Mouse (Mus musculus) yolk sac, embryonic 10.5 days (tissue): ENCODE data around the gene Serpinf2.
"Not testable (repeated sequence)": the region's sequence is repeated elsewhere in the genome, so short reads cannot be mapped to it uniquely, and the experiment has no call there.

Source experiments
- DNase-seq: peaks from one replicate; pipeline ENCODE4 v3.0.0-alpha.2; 2017; ENCODE audit warnings: low spot score

Serpinf2 gene

DNA sequence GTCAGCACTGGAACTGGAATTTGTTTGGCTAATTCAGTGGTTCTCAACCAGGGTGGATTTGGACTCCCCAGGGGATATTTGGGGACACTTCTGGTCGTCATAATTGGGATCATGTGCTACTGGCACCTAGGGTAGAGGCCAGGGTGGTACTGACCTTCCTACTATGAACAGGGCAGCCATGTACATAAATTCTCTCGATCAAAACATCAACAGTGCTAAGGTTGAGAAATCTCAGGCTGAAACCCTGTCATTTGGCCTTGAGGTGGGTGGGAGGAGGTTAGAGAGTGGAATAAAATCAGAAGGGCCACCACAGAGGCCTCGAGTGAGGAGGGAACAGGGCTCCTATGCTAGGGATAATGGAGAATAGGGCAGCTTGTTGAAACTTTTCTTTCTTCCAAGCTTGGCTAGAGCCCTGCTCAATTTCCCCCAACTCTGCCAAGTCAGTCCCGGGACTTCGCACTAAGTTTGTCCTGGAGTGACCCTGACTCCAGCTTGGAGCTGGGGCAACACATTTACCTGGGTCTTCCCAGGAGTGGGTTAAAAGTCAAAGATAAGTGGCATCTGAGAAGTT is 19.8 kb upstream of the Serpinf2 start:
- DNase-seq, result no peak

DNA sequence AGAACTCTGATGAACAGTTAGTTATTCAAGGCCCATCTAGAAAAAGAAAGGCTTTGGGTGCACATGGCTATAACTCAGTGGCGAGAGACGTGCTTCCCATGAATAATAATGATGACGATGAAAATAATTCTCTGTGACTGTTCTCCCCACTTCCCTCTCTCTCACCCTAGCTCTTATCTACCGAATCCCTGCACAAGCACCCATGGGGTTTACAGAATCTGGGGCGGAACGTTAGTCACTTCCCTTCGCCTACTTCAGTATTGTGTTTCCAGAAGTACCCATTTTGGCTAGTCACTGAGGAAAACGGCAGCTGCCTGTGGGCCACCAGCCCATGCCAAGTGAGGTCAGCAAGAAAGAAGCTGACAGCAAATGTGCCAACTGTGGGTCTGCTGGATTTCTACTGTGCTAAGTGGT is 19.2 kb upstream of the Serpinf2 start:
- no peak for DNase-seq

DNA sequence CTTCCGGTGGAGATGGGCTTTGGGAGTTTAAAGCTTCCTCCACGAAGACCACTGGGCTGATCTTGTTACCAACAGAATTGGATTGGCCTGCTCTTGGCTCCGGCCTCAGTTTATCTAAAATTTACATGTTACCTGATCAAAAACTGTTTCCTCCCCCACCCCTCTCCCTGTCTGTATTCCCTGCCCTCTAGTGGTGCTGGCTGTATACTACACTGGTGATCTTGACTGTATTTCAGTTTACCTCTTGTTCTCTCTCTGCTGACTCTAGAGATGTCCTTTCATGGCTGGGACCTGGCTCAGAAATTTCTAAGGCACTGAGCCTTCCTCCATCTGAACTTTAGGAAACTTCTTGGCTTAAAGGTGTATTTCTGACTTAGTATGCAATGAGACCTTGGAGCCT is 18.8 kb upstream of the Serpinf2 start:
- DNase-seq, result no peak

DNA sequence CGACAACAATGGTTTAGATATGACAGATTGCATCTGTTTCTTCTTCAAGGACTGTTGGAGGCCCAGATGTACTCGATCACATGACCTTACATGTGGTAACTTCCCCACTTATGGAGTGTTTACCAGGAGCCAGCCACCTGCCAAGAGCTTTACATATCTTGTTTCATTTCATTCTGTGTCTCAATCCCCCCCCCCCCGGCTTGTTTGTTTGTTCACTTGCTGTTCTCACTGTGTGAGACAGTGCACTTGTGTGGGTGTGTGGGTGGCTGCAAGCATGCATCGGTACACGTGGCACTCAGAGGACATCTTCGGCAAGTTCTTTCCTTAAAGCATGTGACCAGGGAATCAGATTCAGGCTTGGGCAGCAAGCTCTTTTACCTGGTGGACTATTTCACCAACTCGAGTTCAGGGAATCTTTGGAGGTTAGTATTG is 17.1 kb upstream of the Serpinf2 start:
- DNase-seq, result no peak

DNA sequence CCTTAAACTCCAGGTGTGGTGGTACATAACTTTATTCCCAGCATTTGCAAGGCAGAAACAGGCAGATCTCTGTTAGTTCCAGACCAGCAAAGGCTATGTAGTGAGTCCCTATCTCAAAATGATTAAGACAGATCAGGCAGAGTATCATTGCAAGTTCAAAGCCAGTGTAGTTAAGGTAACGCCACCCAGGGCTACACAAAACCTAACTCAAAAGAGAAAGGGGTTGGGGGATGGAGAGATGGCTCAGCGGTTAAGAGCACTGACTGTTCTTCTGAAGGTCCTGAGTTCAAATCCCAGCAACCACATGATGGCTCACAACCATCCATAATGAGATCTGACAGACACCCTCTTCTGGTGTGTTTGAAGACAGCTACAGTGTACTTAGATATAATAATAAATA is 16.6 kb upstream of the Serpinf2 start:
- DNase-seq, result not testable (repeated sequence)

DNA sequence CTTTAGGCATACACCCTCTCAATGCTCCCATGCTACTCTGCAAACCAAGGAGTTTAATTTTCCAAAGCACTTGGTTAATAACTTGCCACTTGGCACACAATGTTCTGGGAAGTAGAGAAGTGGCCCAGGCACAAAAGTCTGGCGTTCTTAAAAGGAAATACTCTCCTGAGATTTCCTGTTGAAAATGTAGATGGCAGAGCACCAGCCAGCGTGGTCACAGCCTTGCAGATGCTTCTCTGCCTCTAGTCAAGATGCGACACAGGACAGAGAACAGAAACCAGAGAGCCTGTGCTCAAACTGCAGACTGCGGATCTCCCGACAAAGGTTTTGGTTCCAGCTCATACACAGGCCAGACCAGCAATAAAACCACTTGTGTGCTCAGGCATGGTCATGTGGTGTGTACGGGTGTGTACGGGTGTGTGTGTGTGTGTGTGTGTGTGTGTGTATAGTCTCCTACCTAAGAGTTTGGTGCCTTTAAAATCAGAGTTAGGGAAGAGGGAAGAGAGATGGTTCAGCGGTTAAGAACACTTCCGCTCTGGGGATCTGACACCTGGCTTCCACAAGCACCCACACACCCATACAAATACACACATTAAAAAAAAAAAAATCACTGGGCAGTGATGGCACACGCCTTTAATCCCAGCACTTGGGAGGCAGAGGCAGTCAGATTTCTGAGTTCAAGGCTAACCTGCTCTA is 15.8 kb upstream of the Serpinf2 start:
- no peak for DNase-seq

DNA sequence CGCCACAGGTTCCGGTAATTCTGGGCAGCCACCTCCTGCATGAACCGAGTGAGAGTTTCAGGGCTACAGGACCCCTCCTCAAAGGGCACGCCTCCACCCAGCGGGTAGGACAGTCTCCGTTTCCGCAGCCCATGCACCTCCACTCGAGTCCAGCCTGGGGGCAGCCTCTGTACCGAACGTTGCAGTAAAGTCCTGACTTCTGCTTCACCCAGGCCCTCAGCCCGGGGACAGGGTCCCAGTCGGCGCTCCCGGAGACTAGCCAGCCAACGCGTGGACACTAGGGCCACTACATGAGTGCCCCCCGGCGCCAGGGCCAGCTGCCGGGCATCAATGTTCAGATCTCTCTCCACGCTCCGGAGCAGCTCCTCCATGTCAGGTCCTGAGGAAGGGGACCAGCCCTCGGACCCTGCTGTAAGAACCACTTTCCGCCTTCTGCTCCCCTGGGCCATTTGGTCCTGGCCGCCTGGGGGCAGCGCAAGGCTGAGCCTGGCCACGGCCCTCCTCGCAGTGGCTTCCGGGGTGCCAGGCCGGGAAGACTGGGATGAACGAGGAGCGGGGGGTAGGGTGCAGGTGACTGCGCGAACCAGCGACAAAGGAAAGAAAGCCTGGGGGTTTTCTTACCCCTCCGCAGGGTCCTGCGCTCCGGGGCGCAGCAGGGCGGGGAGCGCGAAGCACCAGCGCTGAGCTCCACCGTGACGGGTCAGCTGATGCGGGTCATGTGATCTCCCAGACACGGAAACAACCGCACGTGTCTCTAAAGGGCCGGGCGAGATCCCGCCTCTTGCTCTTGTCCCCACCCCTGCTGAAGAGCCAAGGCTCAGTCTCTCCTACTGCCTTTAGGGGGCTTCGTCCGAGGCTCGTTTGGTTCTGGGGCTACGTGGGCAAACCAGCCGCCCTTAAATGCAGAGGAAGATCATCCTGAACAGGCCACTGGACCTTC is 14.9 kb upstream of the Serpinf2 start, which contains the start of gene Wdr81:
Gene Wdr81 (minus strand): TSS at position 727 of the 940 bp plus-strand sequence.
- peak; percentile 91 for DNase-seq

DNA sequence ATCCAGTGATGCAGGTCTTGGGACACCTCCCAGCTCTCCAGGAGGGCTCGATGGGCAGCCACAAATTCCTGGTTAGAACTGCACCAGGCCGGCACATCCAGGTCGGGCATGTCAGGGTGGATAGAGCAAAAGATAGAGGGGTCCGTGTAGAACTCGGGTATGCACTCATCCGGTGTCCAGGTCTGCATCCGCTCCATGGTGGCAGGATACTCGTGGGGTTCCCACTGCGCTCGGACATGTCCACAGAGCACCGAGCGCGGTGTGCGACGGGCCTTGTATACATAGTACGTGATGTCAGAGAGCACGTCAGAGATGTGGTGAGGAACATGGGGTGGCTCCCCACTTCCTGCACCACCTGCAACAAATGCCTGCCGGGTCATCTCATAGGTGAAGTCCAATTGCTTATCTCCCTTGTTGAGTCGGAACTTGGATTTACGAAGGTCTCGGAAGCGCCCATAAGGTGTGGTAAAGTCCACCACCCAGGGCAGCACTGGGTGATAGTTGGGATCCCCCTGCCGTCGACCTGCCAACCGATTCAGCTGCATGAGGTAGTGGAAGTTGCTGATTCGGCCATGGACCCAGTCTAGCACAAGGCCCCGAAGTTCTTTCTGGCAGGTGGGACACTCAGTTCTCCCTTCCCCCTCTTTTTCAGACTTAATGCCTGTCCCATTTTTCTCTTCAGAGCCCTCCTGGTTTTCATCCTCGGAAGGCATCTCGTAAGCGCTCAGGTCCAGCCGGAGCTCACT is 13.6 kb upstream of the Serpinf2 start:
- DNase-seq, result no peak

DNA sequence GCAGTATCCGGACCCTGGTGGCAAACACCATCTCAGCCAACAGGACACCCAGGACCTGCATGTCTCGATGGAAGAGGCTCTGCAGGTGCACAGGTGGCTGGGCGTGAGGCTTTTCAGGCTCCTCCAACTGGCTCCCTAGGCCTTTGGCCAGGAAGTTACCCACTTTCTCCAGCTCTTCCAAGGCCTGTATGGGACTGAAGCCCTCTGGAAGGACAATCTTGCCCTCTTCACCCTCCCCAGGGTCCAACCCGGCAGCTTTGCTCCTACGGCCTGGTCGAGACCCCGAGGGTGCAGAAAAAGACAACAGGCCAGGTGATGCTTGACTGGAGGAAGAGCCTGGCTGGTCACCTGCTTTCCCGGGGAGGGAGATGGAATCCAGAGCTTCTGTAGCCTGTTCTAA is 12.7 kb upstream of the Serpinf2 start:
- no peak for DNase-seq

DNA sequence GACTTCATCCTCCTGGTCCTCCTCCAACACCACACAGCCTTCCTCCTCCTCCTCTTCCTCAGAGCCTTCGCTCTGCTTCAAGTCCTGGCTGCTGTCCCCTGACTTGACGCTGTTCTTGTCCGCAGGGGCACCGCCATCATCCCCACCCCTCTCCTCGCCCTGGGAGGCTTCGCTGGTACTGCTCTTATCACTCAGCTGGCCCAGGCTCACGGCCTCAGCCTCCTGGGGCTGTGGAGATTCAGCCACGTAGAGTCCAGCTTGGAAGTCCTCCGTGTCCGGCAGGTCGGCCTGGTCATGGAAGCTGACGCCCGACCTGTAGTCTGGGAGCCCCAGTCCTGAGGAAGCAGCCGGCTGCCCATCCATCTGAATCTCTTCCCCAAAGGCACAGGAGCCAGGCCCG is 11.5 kb upstream of the Serpinf2 start:
- no peak for DNase-seq

DNA sequence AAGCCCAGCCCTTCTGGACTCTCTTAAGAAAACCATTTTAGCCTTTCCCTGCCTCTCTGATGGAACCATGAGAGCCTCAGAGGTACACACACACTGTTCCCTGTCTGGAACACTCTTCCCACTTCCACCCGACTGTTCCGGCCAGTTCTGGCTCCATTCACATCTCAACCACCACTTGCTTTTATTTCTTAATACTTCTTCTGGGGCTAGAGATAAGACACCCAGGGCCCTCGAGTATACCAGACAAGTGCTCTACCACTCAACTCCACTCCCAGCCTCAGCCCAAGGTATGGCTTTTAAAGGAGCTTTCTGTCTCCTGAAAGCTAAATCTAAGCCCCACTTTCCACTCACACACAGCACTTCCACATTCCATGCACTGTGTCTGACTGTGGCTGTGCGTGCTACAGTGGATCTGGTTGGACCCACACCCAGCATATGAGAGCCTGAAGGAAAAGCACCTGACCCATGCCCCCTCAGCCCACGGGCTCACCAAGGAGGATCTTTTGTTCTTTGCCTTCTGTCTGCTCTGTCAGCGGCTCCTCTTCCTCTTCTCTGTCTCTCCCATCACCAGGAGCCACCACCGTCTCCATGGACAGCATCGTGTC is 11.0 kb upstream of the Serpinf2 start:
- no peak for DNase-seq

DNA sequence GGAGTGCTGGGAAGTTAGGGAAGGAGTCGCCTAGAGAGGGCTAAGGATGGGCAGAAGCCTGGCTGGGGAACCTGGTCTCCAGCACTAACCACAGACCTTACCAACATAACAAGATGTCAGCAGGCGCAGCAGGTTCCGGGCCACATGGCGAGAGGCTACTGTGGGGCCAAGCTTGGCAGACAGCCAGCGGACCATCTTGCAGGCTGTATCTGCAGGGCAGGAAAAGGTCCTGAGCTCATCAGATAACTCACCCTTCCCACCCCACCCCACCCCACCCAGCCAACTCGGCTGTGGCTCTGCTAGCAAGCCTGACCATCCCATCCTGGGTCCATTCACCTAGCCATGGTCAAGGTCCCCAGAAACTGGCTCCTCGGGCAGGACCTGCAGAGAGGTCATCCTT is 10.3 kb upstream of the Serpinf2 start:
- peak; percentile 65 for DNase-seq

DNA sequence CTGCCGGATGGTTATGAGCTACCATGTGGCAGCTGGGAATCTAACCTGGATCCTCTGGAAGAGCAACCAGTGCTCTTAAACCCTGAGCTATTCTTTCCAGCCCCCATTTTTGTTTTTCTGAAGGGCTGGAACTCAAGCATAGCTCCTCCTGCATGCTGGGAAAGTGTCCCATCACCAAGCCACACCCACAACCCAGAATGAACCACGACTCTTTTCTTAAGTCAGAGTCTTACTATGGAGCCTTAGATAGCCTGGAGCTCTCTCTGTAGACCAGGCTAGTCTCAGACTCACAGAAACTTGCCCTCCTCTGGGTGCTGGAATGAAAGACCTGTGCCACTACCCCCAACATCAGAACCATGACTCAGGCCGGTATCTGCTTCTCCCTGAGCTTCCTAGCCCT is 9.2 kb upstream of the Serpinf2 start:
- DNase-seq, result no peak

DNA sequence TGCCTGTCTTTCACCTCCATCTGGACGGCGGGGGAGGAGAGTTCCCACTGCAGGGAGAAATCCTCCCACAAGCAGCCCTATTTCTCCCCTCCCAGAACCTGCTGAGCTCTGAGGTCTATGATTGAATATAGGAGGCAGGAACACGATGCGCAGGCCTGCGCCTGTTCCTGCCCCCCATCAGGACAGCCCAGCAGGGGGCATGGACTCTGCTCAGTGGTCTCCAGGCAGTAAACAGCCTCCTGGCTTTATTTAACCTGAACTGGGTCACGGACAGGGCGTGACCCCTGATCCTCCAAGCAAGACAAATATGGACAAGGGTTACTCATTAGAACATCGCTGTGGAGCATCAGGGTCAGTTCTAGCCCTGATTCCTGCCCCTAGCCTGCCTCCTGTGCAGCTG is 4.3 kb upstream of the Serpinf2 start:
- DNase-seq, result peak; percentile 89

DNA sequence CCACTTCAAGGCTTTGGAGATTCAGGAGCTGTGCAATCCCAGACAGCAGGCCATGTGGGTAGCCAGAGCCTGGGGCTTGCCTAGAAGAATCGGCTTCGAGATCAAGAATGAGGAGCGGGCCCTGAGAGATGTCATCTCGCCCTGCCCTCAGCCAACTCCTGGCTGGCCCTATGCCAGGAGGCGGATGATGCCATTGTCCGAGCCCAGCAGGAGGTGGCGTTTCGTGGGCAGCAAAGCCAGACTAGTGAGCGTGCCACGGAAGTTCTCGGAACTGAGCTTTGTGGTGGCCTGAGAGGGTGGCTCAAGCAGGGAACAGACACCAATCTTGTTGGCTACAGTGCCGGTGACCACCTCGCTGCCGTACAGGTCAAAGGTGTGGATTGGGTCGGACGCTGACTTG is 2.2 kb upstream of the Serpinf2 start:
- no peak for DNase-seq

DNA sequence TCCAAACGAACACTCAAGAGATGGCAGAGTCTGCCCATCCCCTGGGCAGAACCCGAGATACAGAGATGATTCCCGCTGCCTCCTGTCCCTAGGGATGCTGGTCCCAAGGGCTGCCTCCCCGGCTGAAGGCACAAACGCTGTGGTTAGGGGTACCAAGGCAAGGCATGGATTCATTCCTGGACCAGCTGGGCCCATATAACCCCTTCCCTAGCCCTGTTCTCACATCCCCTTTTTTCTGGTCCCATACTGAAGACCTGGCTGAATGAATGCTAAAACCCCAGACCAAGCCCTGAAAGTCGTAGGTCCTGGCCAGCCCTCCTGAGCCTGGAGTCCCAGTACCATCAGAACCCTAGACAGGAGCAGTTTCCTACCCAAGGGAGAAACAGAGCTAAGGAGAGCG is 1.6 kb upstream of the Serpinf2 start:
- DNase-seq, result no peak

DNA sequence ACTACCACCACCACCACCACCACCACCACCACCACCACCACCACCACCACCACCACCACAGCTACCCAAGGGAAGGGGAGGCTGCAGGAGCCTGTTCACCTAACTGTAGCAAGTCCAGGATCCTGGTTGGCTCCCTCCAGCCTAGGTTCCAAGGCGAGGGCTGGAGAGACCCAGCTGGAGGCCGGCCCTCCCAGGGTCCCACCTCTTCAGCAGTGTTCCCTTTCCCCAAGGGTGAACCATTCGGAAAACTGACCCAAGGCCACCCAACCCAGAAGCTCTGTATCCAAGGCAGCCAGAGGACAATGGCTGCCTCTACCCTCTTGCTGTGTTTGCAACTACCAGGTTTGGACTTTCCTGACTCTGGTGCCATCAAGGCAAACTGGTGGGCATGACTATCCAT is 560 bp upstream of the Serpinf2 start:
- DNase-seq, result no peak

DNA sequence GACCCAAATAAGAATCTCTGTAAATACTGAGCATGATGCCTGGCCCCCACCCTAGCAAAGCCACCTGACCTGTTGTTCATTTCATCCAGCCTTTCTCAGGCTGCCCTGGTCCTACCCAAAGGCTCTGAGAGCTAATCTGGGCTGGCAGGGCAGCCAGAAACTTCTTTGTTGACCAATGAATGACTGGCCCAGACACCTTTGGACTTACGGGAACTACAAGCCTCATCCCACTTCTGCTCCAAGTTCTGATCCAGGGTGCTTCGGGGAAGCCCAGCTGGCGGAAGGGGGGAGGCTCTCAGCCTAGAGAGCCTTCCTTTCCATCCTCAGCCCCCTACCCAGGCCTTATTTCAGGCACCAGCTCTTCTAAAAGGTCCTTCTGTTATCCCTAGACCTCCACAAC is 587 bp downstream of the Serpinf2 start:
- DNase-seq, result no peak

DNA sequence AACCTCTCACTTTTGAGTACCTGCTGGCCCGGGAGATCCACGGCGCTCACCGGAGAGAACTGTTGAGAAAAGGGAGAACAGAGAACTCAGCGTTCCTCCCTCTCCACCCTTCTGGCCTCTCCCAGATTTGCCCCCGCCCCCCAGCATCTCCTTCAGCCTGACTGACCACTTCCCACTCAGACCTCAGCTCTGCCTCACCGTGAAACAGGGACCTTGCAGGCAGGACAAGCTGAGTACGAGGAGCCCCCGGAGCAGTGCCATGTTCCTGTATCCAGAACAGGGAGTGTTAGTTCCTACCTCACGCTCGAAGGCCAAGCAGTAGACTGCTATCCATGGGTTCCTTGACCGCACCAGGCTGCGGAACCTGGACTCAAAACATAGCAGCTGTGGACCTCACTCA is 1.2 kb downstream of the Serpinf2 start:
- DNase-seq, result no peak

DNA sequence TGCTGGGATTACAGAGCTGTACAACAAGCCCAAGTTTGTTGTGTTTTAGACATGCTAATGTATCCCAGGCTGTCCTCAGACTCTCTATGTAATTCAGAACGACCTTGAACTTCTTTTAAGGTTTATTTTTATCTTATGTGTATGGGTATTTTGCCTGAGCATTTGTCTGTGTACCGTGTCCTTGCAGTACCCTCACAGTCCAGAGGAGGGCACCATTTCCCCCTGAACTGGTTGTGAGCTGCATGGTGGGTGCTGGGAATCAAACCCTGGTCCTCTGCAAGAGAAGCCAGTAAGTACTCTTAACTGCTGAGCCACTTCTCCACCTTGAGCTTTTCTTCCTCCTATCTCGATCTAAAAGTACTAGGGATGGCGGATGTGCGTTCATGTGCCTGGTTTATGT is 5.3 kb downstream of the Serpinf2 start:
- DNase-seq, result no peak

DNA sequence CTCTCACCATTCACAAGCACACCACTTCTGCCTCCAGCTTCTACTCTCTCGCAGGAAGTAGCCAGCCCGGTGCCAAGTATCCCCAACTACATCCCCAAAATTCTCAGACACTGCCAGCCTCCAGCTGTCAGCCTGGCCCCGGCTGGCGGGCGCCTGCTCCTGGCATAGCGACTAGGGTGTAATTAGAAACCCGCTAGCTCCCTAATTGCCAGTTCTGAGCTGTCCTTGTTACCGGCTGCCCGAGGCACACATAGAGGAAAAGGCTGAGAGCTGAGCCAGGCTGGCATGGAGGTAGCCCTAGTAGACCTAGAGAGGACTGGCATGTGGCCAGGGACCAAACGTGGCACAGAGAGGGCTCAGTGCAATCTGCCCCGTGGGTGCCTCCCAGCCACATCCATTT is 8.1 kb downstream of the Serpinf2 start:
- no peak for DNase-seq
